Mouse (Mus musculus): ENCODE data around the gene Timp3.

Gene Timp3

DNA sequence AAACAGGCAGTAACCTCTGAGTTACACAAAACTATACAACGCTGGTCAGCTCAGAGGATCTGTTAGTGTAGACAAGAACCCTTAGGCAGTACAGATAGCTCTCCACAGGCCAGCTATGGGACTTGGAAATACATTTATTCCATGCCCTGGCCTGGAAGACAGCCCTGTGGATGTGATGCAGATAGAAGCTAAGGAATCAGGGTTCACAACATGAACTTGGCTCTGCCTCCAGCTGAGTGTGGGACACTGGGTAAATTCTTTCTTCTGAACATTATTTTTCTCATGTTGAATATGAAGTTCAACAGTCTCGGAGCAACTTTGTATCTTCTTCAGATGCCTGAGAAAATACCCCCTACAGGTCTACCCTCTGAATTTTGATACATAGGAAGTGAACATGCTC lies 2.9 kb upstream of the Timp3 start:
- no peak for DNase-seq (ENCODE audit: low read depth, low spot score)

DNA sequence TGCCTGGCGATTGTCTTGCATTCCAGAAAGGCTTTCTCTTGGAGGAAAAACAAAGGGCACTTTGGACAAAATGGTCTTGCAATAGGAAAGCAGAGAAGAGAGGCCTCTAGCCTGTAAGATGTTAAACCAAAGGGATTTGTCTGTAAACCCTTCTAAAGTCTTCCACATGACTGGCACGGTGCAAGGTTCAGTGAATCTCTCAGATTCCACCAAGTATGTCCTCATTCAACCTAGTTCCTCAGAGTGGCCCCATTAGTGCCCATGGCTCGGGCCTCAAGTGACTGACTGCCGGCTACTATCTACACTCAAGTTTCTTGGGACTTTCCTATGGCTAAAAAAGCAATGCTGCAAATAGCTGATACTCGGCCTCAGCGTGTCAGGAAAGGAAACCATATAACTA lies 1.8 kb upstream of the Timp3 start:
- DNase-seq (ENCODE audit: low read depth, low spot score) = no peak

DNA sequence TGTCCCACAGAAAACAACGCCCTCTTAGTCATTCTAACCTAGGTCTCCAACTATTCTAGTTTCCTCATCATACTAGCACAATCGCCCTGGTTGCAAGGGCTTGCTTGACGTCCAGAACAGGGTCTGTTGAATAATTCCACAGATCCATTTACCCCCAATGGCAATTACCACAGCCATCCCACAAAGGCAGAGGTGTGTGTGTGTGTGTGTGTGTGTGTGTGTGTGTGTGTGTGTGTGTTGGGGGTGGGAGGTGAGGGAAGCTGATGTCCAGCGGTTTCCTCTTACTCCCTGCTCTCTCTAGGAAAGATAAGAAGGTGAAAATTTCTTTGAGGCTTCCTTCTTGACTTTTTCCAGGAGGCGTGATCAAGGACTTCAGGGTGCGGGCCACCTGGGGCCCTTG lies 377 bp upstream of the Timp3 start:
- no peak for DNase-seq (ENCODE audit: low read depth, low spot score)

DNA sequence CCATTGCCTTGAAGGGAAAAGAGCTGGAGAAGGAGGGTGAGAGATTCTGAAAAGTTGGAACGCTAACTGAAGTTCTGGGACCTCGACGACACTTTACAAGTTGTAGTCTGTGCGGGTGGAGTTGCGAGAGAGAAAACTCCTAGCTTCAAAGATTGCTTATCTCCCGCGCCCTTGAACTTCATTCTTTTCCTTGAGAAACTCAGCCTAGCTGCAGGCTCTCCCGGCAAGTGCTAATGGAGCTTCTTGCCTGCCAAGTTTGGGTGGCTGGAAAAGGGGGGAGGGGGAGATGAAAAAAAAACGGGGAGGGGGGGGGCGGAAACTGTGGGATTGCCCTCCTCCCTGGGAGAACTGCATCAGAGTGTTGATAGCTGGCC lies 932 bp downstream of the Timp3 start:
- DNase-seq (ENCODE audit: low read depth, low spot score) = no peak

DNA sequence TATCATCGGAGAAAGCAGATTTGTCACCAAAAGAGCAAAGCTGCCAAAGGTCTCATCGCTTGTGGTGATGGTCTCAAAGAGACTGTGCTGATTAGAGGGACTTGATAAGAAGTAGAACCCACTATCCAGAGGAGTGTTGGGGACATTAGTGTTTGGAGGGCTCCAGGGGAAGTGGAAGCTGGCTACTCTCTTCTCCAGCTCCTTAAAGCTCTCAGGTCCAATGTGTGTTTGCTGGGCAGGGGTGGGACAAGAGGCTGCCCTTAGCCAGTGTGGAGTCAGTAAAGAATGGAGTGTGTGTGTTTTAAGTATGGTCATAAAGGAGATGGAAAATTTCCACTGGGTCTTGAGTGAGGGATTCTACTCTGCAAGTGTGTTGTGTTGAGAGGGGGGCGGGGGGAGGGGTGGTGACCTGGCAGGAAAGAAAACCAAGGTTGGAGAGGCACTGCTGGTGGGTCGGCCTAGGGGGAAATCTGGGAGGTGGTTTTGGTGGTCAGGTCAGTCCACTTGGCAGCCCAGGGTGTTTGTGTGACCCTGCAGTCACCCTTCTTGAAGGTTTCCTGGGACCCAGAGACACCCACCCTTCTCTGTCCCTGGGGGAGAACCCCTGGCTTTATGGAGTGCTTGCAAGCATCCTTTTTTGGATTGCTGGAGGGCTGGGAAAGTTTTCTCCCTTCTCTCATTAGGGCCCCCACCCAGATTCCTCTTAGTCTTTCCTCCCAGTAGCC lies 1.6 kb downstream of the Timp3 start:
- DNase-seq (ENCODE audit: low read depth, low spot score) = no peak

DNA sequence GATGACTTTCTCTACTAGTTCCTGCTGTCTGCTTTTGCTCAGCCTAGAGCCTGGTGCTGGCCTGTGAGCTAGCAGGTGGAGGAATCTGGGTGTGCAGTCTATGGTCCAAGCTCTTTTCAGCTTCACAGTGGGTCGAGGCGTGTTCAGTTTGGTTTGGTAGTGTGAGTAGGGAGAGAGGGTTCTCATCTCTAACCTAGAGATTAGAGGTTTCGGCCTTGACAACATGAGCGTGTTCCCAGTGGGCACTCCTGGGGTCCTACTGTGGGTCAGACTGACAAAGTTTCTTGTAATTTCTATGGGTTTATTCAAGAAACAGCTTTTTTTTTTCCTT lies 2.1 kb downstream of the Timp3 start:
- no peak for DNase-seq (ENCODE audit: low read depth, low spot score)

DNA sequence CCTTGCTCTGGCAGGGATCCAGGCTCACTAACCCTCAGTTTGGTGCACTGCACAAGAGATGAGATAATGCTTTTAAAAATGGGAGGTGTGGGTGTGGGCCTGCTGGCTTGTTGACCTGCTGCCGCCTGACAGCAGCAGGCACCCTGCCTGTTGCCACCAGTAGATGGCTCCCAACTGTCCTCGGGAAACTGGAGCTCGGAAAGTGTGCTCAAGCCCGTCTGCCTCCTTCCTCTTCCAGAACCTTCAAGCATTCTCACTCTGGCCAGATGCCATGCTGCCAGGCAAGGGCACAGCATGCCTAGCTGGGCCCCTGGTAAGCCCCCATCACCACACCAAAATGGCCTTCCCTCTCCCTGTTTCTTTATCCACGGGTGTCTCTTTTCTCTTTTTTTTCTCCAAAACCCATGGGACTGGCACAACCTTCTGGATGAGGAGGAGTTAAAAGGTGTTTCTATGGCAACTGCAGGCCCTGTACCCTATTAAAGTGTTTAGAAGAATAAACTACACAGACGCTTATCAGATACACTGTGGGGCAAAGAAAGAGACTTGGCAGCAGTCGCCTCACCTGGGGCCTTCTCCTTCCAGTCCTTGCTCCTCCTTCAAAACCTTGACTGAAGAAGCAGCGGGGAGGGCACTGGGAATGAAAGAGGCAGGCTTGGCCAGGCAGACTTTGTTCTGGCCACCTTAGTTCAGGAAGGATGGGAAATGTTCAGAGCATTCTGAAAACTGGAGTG lies 2.8 kb downstream of the Timp3 start:
- DNase-seq (ENCODE audit: low read depth, low spot score) = peak; percentile 89

DNA sequence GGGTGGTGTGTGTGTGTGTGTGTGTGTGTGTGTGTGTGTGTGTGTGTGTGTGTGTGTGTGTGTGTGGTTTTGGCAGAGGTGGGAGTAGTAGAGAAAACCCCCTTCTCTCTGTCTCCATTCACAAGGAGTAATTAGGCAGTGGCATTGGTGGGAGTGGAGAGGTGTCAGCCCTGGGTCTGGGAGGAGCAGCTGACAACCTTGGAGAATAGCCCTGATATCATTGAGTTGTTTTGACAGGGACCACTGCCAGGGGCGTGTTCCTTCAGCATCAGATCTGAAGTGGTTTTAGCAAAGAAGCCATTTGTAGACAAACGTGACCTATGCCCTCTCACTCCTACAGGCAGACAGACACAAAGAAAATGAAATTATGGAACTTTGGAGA lies 3.3 kb downstream of the Timp3 start:
- no peak for DNase-seq (ENCODE audit: low read depth, low spot score)

DNA sequence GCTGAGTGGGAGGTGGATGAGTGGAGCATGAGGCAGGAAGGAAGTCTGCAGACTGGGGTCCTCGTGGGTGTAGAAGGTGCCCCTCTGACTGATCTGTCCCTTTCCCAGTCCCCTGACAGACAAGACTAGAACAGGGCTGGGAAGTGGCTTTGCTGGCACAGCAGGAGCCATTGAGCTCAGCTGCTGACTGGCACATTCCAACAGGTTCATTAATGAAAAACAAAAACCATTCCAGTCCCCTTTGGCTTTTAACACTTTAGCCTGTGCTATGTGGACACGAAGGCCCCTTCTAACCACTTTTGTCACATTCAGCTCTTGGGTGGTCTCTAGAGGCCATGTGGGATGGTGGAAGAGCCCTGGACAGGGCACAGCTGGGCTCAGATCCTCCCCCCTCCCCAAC lies 4.4 kb downstream of the Timp3 start:
- no peak for DNase-seq (ENCODE audit: low read depth, low spot score)

DNA sequence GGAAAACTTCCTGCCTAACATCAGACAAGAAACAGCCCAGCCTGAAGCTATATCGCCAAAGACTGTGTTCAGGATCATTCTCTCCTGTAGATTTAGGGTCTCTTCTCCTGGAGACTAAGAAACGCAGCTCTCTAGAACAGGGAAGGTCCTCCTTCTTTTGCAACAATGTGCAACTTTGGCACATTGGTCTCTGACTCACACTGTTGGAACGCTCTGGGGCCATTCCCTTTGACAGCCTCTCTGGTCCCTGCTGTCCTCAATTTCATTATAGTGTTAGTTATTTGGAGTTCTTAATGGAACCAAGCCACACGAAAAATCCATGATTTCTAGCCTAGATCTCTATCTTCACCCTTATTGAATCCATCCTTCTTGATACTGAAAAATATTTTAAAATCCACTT lies 7.1 kb downstream of the Timp3 start:
- DNase-seq (ENCODE audit: low read depth, low spot score) = no peak

DNA sequence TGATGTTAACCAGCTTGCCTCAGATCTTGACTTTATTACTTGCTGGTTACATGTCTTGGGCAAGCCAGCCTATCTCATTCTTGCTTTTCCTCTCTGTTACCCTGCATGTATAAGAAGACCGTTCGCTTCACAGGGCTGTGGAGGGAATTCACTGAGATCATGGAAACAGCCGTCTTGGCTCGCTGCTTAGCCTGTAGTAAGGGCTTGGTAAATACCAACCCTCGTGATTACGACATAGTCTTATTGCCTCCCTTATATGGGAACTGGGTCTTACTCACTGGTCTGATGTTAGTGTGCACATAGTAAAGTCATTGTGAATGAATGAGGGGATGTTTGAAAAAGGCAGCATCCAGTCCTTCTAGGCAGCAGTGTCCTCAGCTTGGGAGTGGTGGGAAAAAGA lies 10.4 kb downstream of the Timp3 start:
- DNase-seq (ENCODE audit: low read depth, low spot score) = peak; percentile 69

DNA sequence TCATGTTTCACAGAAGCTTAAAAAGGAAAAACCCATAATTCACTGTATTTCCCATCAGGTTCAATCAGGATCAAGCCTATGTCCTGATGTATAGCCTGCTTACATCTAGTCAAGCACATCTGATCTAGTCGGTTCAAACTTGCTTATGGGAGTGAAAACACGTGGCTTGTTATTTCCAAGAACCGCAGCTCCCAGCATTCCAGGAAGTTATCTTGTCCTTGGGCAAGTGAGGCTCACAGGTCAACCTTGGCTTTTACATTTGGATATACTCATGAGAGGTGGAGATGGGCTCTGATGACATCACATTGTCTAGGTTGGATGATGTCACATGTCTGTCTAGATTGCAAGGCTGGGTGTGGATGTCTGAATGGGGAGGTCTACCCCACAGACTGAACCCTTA lies 12.8 kb downstream of the Timp3 start:
- DNase-seq (ENCODE audit: low read depth, low spot score) = no peak

DNA sequence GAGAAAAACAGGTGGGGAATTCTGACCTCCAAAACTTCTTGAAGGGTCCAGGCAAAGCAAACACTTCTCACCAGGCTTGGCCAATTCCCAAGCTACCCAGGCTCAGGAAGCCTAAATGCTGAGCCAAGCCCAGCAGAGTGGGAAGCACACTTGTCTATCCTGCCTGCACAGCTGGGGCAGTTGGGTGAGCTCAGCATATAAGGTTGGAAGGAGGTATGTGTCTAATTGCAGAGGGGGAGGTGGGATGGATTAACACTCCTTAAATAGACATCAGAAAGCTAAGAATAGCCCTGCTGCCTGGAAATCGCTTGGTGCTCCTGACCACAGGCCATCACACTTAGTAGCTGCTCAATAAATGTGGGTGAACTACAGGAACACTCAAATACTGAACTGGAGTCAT lies 13.3 kb downstream of the Timp3 start:
- peak; percentile 75 for DNase-seq (ENCODE audit: low read depth, low spot score)

DNA sequence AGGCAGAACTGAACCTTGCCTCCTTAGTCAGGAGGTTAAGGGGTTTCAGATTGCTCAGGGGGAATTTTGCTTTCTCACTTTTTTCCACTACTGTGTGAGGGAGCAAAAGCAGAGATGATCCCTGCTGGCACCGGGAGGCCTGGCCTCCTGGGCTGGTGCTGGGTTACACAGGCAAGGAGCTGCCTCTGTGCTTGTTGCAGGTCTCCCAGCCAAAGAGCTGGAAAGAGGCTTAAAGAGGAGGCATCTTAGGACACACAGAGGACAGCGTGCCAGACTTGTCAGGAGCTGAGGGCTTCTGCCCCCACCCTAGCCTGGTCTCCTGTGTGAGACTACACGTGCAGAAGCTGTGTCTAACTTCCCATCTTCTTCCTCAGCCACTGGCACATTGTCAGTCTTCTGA lies 15.3 kb downstream of the Timp3 start:
- DNase-seq (ENCODE audit: low read depth, low spot score) = peak; percentile 86

DNA sequence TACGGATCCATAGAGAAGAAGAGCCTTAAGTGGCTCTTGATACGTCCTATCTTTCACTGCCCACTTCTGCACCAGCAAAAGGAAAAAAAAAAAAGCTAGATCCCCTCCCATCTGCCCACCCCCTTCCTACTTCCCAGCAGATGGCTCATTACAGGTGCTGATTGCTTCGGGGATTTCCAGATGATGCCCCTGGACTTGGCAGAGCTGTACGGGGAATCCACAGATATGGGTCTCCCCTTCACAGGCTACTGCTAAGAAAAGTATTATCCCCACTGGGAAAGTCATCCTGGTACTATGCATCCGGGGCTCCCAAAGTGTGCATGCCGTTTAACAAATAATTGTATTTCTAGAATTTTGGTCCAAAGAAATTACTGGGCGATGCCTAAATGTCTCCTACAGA lies 17.5 kb downstream of the Timp3 start:
- no peak for DNase-seq (ENCODE audit: low read depth, low spot score)

DNA sequence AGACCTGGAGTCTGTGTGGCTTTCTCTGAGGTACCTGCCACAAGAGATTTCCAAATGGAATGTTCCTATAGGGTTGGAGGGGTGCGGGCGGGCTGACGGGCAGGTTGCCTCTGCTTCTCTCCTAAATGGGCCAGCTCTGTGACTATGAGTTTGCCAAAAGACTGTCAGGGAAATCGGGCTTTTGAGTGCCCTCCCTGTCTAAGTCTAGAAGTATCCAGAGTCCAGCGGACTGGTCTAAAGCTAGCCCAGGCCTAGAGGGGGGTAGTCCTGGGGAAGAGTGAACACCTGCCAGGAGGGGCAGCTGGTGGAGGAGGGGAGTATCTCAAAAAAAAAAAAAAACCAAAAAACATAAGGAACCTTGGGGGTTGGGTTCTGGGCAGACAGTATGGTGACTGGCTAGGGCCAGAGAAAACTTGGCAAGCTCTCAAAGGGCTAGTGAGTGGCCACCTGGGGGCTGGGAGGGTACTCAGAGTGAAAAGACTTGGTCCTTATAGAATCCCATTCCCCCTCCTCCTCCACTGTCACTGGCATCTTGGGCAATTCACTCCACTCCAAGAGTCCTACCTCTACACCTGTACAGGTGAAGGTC lies 18.5 kb downstream of the Timp3 start:
- DNase-seq (ENCODE audit: low read depth, low spot score) = no peak

DNA sequence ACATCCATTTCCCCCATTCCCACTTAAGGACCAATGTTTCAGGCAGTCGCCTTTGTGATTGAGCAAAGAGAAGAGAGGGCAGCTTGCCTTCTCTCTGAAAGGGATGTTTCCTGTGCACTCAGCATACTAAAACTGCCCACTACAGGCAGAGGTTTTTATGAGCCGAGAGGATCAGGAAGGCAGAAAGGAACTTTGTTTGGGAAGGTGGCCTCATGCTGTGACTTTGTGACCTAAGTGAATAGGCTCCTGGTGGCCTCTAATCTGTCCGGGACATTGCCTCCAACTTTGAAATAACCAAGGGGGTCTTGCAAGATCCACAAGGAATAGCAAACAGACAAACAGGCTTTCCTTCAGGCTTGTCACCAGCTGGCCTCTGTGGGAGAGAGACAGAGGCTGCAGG lies 19.4 kb downstream of the Timp3 start:
- DNase-seq (ENCODE audit: low read depth, low spot score) = no peak

DNA sequence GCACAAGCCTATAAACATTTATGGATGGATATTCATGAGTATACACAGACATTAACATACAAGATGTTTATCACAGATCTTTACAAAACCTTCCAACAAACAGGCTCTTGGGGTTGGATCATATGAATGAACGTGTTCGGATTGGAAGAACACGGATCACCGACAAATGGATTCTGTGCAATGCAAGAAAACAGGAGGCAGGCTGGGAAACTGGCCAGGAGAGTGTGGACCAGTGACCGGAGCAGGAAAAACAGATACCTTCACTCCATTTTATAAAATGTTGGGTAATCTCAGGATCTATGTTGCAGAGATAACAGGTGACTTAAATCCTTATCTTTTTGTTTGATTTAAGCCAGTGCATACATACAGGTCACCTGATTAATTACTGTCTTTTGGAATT lies 20.0 kb downstream of the Timp3 start:
- no peak for DNase-seq (ENCODE audit: low read depth, low spot score)

DNA sequence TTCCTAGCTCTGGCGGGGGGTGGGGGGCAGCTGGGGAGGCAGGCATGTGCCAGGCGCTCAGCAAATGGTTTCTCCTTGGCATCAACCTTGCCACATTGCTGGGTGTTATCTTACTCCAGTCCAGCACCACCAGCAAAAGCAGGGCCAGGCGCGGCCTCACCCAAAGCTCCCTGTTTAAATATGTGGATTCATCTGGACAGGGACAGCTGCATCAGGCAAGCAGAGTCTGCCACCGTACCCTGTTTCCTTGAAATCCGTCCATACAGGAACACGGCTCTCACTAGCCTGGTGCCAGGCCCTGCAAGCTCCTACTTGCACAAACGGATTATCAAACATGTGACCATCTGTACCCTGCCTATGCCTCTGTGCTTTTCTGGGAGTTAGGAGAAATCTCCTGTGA lies 21.0 kb downstream of the Timp3 start:
- DNase-seq (ENCODE audit: low read depth, low spot score) = peak; percentile 91

DNA sequence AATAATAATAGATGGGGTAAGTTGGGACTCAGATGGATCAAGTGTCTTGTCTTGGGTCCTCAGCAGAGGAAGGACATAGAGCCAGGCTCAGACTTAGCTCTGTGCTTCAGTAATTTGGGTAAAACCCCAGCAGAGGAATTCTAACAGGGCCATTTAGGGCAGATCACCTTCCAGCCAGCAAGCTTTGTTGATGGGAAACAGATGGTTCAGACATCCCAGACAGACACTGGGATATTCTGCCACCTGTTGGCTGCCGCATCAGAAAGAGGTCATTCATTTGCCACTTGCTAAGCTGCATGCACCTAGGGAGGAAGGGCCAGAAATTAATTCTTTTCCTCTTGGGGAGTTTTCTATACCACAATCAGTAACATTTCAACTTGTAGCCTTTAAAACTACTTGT lies 21.8 kb downstream of the Timp3 start:
- DNase-seq (ENCODE audit: low read depth, low spot score) = no peak

DNA sequence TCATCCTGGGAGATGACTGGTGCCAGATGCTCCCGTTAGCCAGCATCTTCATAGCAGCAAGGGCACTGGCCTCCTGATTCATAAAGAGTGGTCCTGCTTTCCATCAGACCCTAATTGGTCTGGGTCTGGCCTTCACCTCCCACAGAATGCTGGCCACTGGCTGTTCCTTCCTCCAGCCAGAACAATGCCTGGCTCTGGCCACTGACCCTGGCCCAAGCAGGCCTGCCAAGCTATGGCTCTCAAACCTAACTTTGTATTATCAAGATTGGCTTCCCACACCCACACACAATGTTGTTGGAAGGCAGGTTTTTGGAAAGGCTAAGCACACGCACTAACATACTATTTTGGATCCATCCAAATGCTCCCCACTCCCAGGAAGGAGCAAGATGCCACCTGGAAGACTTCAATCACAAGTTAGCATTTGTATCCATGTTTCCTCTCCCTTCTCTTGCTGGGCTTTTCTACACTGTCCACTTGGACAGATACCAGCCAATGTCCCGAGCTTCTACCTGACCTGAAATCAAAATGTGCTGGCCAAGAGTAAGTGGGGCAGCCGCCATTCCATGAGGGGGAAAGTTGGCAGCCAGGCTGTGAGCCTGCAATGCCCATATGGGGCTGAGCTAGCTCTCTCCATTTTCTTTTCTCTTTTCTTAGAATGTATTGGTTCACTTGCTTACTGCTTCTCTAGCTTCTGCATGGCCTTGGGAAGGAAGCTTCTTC lies 23.3 kb downstream of the Timp3 start:
- DNase-seq (ENCODE audit: low read depth, low spot score) = no peak

DNA sequence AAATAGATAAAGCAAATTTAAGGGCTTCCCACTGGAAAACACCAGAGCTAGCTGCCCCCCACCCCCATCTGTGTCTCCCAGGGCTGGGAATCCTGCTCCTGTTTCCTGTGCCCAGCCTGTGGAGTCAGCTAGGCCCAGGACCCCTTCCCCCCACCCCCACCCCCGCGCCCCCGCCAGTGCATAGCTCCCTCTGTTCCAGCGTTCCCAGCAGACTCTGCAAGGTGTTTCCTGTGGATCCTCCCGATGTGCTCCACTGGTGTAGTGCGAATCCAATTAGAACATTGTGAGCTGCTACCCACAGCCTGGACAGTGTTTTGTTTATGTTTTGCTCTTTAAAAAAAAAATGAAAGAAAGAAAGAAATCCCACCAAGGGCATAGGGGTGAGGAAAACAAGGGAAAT lies 25.1 kb downstream of the Timp3 start:
- no peak for DNase-seq (ENCODE audit: low read depth, low spot score)

DNA sequence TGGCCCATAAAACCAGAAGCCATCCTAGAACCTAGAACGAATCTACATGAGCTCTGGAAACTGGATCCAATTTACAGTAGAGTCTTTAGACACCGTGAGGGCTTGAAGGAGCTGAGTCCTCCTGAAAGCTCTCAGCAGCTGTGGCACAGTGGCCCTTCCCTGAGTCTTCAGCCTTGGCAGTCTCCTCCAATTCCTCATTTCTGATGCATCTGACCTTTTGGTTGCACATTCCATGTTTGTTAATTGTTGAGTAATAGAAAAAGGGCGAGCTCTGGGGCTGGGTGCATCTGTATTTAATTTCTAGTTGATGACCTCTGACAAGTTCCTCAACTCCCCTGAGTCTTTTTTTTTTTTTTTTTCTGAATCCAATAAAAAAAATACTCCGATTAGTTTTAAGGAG lies 28.0 kb downstream of the Timp3 start:
- DNase-seq (ENCODE audit: low read depth, low spot score) = peak; percentile 58

Data from skeletal muscle tissue, adult 2 months (tissue).